Mouse (Mus musculus) erythroblast, embryonic 14.5 days (primary cell): ENCODE data around the gene Commd8.

Experiments
- GATA1 ChIP-seq: IDR thresholded peaks from 2 replicates; pipeline ENCODE4 v1.6.1; 2012; ENCODE audit warnings: low read length, inconsistent platforms, mixed read lengths
- TAL1 ChIP-seq: IDR thresholded peaks from 3 replicates; pipeline ENCODE4 v1.6.1; 2012; ENCODE audit warnings: low read length, inconsistent platforms, mixed read lengths

DNA sequence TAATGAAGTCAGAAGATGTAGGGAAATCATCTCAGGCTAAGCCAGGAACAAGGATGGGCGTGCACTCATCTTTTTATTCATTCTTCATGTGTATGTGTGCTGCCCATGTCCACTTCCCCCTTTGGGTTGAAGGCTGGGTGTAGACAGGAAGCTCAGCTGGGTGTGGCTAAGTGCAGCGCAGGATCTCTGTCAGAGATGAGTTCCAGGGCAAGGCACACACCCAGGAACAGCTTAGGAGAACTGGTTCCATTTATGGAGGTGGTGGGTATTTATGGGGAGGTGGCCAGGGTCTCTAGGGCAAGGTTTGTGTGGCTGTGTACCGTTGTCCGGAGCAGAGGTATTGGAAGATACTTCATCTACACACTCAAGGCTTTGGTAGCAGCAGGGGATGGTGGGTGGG, 14.8 kb upstream of the Commd8 start:
- TF ChIP-seq GATA1: no peak
- TF ChIP-seq TAL1: no peak
